Mouse (Mus musculus) intestine, embryonic 15.5 days (tissue): ENCODE measurements around the gene Cyp1a2. TPM values are rescaled to one million over a fixed set of nuclear protein-coding genes. Genes with fewer than 3 reads are reported as not detected.

Experiments used
- ATAC-seq: fragments of 200-750 bp; cut with Nextera tagmentation; 2 replicates; pipeline ENCODE4 v1.8.0; 2017; ENCODE audit warnings: moderate TSS enrichment, moderate library complexity
- H3K27ac ChIP-seq: fragments of 300-500 bp; sonication (generic); 2 replicates; pipeline ENCODE4 v1.5.1; 2015; ENCODE audit warnings: mild to moderate bottlenecking, inconsistent platforms
- H3K27me3 ChIP-seq: fragments of 300-500 bp; sonication (generic); replicated peaks from 2 replicates; pipeline ENCODE4 v1.6.1; 2015; ENCODE audit warnings: inconsistent platforms
- H3K36me3 ChIP-seq: fragments of 300-500 bp; sonication (generic); 2 replicates; pipeline ENCODE4 v1.6.1; 2015; ENCODE audit warnings: inconsistent platforms
- H3K4me1 ChIP-seq: fragments of 300-500 bp; sonication (generic); replicated peaks from 2 replicates; pipeline ENCODE4 v1.6.1; 2015; ENCODE audit warnings: inconsistent platforms
- H3K4me2 ChIP-seq: fragments of 300-500 bp; sonication (generic); replicated peaks from 2 replicates; pipeline ENCODE4 v1.6.1; 2015; ENCODE audit warnings: mild to moderate bottlenecking, inconsistent platforms
- H3K4me3 ChIP-seq: fragments of 300-500 bp; sonication (generic); replicated peaks from 2 replicates; pipeline ENCODE4 v1.5.1; 2015; ENCODE audit warnings: inconsistent platforms
- H3K9ac ChIP-seq: fragments of 300-500 bp; sonication (generic); 2 replicates; pipeline ENCODE4 v1.6.1; 2015; ENCODE audit warnings: inconsistent platforms
- H3K9me3 ChIP-seq: fragments of 300-500 bp; sonication (generic); 2 replicates; pipeline ENCODE4 v1.6.1; 2016; ENCODE audit warnings: inconsistent platforms
- WGBS: fragments of 180-500 bp; shearing (Covaris S2); methylation state at CpG from one replicate; pipeline ENCODE4 v1.1.7; 2015; 5-methylcytosine and 5-hydroxymethylcytosine counted together
- polyA plus RNA-seq: library from polyadenylated mRNA; unstranded; fragments of >200 nt; fragmentation: Nextera tagmentation; extraction: Ambion mirVana; gene quantifications from 2 replicates; pipeline ENCODE4 v1.2.1, GENCODE M21; 2015

The Cyp1a2 gene
- polyA plus RNA-seq, 1 experiment from 2014 or later: not detected

DNA sequence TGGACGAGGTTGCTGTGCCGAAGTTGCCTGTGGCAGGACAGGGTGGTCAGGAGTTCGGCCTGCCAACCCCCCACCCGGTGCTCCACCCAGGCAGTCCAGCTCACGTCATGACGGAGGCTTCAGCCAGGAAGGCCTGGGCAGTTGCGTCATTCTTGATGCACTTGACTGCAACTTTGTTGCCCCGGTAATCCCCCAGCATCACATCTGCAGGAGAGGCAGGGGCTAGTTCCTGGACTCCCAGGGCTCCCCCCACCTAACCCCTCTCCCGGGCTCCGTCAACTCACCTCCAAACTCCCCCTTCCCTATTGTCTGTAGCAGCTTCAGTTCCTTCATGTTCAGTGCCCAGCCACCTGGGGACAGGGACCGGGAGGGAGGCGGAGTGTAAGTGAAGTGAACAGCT is 54.8 kb downstream of the Cyp1a2 start:
- Histone ChIP-seq H3K27me3 (no peaks in the 10 kb centered on the region), H3K4me3 (no peak overlapping the region), H3K9ac (no peak overlapping the region), H3K27ac (no peak overlapping the region), H3K36me3 (peaks cover 42% of the 10 kb centered on the region), H3K4me2 (no peak overlapping the region), H3K9me3 (no peaks in the 10 kb centered on the region), H3K4me1 (peaks cover 5% of the 10 kb centered on the region; the same call in 1 of the 2 replicates)
- WGBS: 90% methylated on average over 12 of the region's 12 CpGs
- no peak for ATAC-seq

GRCm38 (mm10) chr9:57627892-57628291 is 55.6 kb downstream of the Cyp1a2 start:
- peaks cover 42% of the 10 kb centered on the region for H3K36me3 ChIP-seq
- no peaks in the 10 kb centered on the region for H3K4me1 ChIP-seq
- no peak overlapping the region for H3K9ac ChIP-seq
- H3K9me3 ChIP-seq: no peaks in the 10 kb centered on the region
- no peak for ATAC-seq
- no peaks in the 10 kb centered on the region for H3K27me3 ChIP-seq
- H3K4me2 ChIP-seq: no peak overlapping the region
- H3K27ac ChIP-seq: no peak overlapping the region
- 89% methylated on average over 11 of the region's 11 CpGs for WGBS
- no peak overlapping the region for H3K4me3 ChIP-seq

GRCm38 (mm10) chr9:57627191-57627590 is 56.3 kb downstream of the Cyp1a2 start:
- WGBS: 92% methylated on average over 17 of the region's 17 CpGs
- no peak for ATAC-seq
- no peak overlapping the region for H3K9ac ChIP-seq
- no peak overlapping the region for H3K27ac ChIP-seq
- H3K9me3 ChIP-seq: no peaks in the 10 kb centered on the region
- H3K4me3 ChIP-seq: no peak overlapping the region
- no peaks in the 10 kb centered on the region for H3K27me3 ChIP-seq
- H3K4me2 ChIP-seq: no peak overlapping the region
- peaks cover 42% of the 10 kb centered on the region for H3K36me3 ChIP-seq
- no peaks in the 10 kb centered on the region for H3K4me1 ChIP-seq

Other genes starting within 250 kb of the Cyp1a2 start
- 25.0 and 30.1 TPM in 2 replicates for gene Ppcdc, start 243.6 kb downstream of the Cyp1a2 start, polyA plus RNA-seq
- gene Scamp5, start 215.6 kb downstream of the Cyp1a2 start, polyA plus RNA-seq: 14.1 and 16.4 TPM in 2 replicates
- 7.0 and 8.1 TPM in 2 replicates for gene Rpp25, start 179.7 kb downstream of the Cyp1a2 start, polyA plus RNA-seq
- 844 and 895 TPM in 2 replicates for gene Cox5a, start 162.4 kb downstream of the Cyp1a2 start, polyA plus RNA-seq
- 17.2 and 18.2 TPM in 2 replicates for gene Fam219b, start 146.2 kb downstream of the Cyp1a2 start, polyA plus RNA-seq
- gene Mpi, start 130.9 kb downstream of the Cyp1a2 start, polyA plus RNA-seq: 50.2 and 55.8 TPM in 2 replicates
- gene Scamp2, start 122.8 kb downstream of the Cyp1a2 start, polyA plus RNA-seq: 83.9 and 84.5 TPM in 2 replicates
- 16.3 and 20.4 TPM in 2 replicates for gene Ulk3, start 94.3 kb downstream of the Cyp1a2 start, polyA plus RNA-seq
- not detected in 2 replicates for gene Cplx3, start 77.4 kb downstream of the Cyp1a2 start, polyA plus RNA-seq
- not detected in 2 replicates for gene Lman1l, start 62.9 kb downstream of the Cyp1a2 start, polyA plus RNA-seq
- gene Csk, start 30.1 kb downstream of the Cyp1a2 start, polyA plus RNA-seq: 29.0 and 31.4 TPM in 2 replicates
- gene Cyp1a1, start 4.2 kb upstream of the Cyp1a2 start, polyA plus RNA-seq: not detected in 2 replicates
- 29.6 and 29.9 TPM in 2 replicates for gene Edc3, start 24.8 kb upstream of the Cyp1a2 start, polyA plus RNA-seq
- gene Clk3, start 82.2 kb upstream of the Cyp1a2 start, polyA plus RNA-seq: 57.8 and 71.7 TPM in 2 replicates
- gene Arid3b, start 153.1 kb upstream of the Cyp1a2 start, polyA plus RNA-seq: 7.4 and 7.8 TPM in 2 replicates
- 89.0 and 91.1 TPM in 2 replicates for gene Ubl7, start 227.3 kb upstream of the Cyp1a2 start, polyA plus RNA-seq